Mouse (Mus musculus) induced T-regulatory cell, adult 2 months (primary cell): ENCODE data around the gene Stap2.

ENCODE experiments used
- DNase-seq: peaks from one replicate; pipeline ENCODE4 v3.0.0-alpha.2; 2012; ENCODE audit warnings: low read depth

Stap2 gene

DNA sequence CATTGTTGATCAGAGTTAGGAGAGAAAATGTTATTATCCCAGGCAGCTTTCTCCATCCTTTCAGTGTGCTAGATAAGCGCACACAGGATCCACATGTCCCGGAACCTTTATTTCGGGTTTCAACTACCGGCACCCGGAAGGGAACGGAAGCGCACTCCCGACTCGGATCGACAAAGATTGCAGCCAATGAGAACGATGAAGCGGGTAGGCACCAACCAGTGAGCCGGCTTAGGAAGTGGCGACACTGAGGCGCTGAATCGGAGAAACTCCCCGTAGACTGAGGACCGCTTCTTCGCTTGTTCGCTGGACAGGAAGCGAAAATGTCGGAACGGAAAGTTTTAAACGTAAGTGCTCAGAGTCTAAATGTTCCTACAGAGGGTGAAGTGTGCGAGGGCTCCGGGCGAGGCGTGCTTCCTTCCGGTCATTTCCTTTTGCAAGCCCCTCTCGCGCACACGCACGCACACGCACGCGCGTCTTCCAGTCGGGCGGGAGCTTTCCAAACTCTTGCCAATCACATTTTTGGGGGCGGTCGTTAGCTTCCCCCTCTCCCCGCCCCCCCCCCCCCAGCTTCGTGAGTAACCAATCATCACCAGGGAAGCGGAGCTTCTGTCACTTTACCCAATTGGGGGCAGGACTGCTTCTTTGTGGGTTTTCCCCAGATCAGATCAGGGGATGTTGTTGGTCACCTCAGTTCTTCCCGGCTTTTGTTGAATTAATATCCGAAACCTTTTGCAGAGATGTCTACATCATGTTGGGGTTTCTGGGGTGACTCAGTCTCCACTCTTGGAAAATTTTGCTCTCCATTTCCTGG lies 46.3 kb downstream of the Stap2 start, which contains the start of gene Yju2:
TSS of gene Yju2 (plus strand) at position 182 of the 811 bp plus-strand sequence.
- peak; percentile 98 for DNase-seq

DNA sequence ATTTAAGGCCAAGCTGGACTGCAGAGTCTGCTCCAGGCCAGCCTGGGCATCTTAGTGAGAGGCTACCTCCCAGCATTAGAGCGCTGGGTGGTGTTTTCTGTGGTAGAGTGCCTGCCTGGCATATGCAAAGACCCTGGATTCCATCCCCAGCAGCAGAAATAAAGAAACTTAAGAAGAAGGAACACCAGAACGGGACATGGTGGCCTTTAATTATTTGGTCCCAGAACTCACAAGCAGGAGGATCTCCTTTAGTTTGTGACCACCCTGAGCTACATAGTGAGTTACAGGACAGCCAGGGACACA lies 46.8 kb downstream of the Stap2 start:
- DNase-seq, result no peak

DNA sequence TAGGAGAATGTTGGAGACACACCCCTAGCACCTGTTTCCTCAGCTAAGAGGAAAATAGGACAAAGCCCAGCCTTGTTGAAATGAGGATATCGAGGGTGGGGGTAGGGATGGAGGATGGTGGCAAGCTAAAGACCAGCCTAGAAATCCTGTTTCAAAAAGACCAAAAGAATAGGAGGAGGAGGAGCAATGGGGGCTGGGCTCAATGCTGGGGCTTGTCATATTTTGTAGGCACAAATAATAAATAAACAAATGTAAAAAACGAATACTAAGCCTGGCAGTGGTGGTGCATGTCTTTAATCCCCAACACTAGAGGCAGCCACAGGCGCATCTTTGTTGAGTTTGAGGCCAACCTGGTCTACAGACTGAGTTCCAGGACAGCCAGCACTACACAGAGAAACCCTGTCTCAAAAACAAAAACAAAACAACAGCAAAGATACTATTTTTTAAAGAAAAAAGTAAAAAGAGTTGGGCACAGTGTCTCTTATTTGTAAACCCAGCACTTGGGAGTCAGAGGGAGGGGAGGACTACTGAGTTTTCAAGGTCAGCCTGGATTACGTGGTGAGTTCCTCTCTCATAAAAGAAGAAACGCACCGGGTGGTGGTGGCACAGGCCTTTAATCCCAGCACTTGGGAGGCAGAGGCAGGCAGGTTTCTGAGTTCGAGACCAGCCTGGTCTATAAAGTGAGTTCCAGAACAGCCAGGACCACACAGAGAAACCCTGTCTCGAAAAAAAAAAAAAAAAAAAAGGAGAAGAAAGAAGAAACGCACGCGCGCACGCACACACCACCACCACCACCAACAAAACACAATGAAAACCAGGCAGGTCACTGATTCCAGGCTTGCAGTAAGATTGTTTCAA lies 47.4 kb downstream of the Stap2 start:
- DNase-seq, result no peak

- DNase-seq, result peak; percentile 86
Observed at GRCm38 (mm10) chr17:55957168-55957567, 48.2 kb downstream of the Stap2 start.

DNA sequence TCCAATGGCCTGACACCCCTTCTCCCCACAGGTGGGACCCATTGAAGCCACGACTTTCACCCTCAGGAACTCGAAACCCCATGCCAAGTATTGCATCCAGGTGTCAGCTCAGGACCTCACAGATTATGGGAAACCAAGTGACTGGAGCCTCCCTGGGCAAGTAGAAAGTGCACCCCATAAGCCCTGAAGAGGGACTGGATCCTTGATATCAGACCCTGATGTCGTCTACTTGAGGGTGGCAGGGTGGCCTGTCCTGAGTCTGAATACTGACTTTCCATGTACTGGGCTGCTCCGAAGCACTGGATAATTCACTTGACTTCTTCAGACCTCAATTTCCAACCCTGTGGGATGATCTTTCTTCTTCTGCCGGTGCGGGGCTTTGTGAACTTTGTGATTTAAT lies 48.8 kb downstream of the Stap2 start:
- no peak for DNase-seq

GRCm38 (mm10) chr17:55956129-55956528 lies 49.3 kb downstream of the Stap2 start:
- no peak for DNase-seq

GRCm38 (mm10) chr17:55954229-55954628 lies 51.2 kb downstream of the Stap2 start:
- DNase-seq, result no peak

DNA sequence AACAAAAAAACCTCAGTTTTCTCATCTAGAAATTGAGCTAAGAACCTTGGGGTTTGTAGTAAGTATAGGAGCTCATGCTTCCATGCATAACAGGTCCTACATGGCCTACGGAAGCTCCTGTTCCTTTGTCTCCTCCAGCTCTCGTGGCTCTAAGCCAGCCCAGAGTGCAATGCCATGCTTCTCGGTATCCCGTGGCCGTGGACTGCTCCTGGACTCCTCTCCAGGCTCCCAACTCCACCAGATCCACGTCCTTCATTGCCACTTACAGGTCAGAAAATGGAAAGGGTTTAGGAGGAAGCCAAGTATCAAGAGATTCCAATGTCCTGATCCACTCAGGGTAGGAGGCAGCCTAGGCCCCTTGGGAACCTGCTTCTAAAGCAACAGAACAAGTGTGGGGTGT lies 51.6 kb downstream of the Stap2 start:
- no peak for DNase-seq

DNA sequence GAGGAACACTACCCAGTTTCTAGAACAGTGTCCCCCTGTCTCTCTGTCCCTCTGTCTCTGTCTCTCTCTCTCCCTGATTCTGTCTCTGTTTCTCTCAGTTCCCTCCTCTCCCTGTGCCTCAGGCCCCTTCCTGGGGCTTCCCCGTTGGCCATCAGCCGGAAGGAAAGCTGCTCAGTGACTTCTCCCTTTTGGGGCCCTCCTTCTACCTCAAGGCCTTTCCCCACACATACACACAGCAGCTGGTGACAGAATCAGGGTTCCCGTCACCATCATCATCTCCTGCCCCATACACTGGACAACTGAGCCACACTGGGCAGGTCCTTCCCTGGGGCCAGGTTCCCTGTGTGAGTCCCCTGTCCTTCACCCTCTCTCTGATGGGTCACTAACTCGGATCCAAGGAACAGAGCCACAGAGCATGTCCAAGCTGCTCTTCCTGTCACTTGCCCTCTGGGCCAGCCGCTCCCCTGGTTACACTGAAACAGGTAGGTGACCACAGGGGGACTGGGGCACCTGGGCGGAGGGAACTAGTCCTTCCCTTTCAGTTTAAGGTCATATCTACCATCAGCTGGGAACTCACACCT lies 52.8 kb downstream of the Stap2 start, which contains the start of gene Ebi3:
TSS of gene Ebi3 (plus strand) at position 194 of the 581 bp plus-strand sequence.
- DNase-seq, result peak; percentile 59

DNA sequence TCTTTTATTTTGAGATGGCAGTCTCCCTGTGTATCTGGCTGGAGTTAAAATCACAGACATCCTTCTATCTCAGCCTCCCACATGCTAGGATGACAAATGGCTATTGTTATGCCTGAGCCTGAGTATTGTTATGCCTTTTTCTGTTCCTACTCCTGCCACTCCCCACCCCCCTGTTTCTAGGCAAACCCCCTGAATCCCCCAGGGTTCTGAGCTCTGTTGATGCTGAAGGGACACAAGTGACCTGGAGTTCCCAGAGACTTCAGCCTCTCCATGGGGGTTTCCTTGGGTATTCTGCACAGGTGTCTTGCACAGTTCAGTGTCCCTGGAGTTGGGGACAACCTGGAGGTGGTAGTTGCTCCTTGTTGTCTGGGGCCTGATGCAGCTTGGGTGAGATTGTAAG lies 53.3 kb downstream of the Stap2 start:
- no peak for DNase-seq

GRCm38 (mm10) chr17:55950601-55951000 lies 54.8 kb downstream of the Stap2 start:
- no peak for DNase-seq

DNA sequence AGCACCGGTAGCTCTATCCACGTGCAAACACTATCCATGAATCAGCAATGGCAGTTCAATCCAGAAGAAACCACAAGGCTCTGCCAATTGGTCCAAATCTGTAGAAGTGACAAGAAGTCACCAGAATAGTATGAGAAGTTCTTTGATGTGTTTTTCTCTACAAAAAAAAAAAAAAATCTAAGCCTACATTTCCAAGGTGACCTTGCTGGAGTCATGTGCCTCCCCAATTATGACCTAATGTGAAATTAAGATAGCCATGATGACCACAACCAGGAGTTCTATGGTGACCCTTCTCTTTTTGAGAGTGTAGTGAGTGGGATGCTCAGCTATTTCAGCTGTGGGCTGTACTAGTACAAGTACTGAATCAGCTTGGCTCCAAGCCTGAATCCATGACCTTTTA lies 56.0 kb downstream of the Stap2 start, which contains the start of gene Zfp119b:
TSS of gene Zfp119b (minus strand) at position 101 of the 400 bp plus-strand sequence.
- no peak for DNase-seq

GRCm38 (mm10) chr17:55948647-55949046 lies 56.7 kb downstream of the Stap2 start:
- DNase-seq, result no peak
